ENCODE assay signal across 22 mouse cellular contexts in genomic region chr14:120539626-120540025, GRCm38 (mm10).
DNase-seq lines count a peak whose midpoint lies in the region; ATAC-seq and TF ChIP-seq lines count a peak whose summit lies in the region.
"Had no signal": no experiment of that assay in that cellular context is flagged by ENCODE, and none has a peak within 500 bp of the region (broad histone marks: within the 10 kb centered on the region; RNA-seq: fewer than 3 reads in every experiment).

No protein-coding gene starts in this region.

- no peaks in the 10 kb centered on the region for H3K27me3 ChIP-seq in embryonic facial prominence, embryonic 12.5 days
- H3K27me3 ChIP-seq in embryonic facial prominence, embryonic 10.5 days (replicated peaks; ENCODE audit: low read depth, poor library complexity, severe bottlenecking), result no peaks in the 10 kb centered on the region
- no peaks in the 10 kb centered on the region for H3K27me3 ChIP-seq in kidney, embryonic 16.5 days (ENCODE audit: insufficient read depth, low read length)
- no peaks in the 10 kb centered on the region for H3K27me3 ChIP-seq in midbrain, embryonic 14.5 days (ENCODE audit: control insufficient read depth, insufficient read depth, low read length)
- no peaks in the 10 kb centered on the region for H3K27me3 ChIP-seq in midbrain, embryonic 13.5 days
- no peaks in the 10 kb centered on the region for H3K27me3 ChIP-seq in thymus, adult 2 months (ENCODE audit: control insufficient read depth, insufficient read depth, low read length)
- H3K27me3 ChIP-seq: hindbrain, embryonic 15.5 days; limb, embryonic 13.5 days; neural tube, embryonic 12.5 days had no signal

- no peaks in the 10 kb centered on the region for H3K36me3 ChIP-seq in embryonic facial prominence, embryonic 12.5 days
- no peaks in the 10 kb centered on the region for H3K36me3 ChIP-seq in embryonic facial prominence, embryonic 10.5 days (replicated peaks)
- H3K36me3 ChIP-seq in kidney, embryonic 16.5 days (ENCODE audit: insufficient read depth, low read length), result no peaks in the 10 kb centered on the region
- H3K36me3 ChIP-seq in midbrain, embryonic 14.5 days (ENCODE audit: control insufficient read depth, insufficient read depth, low read length), result no peaks in the 10 kb centered on the region
- H3K36me3 ChIP-seq in midbrain, embryonic 13.5 days, result no peaks in the 10 kb centered on the region
- H3K36me3 ChIP-seq in thymus, adult 2 months (ENCODE audit: control insufficient read depth, insufficient read depth, low read length), result no peaks in the 10 kb centered on the region
- H3K36me3 ChIP-seq: forebrain, embryonic 10.5 days; hindbrain, embryonic 15.5 days; limb, embryonic 13.5 days; neural tube, embryonic 12.5 days had no signal

- H3K9me3 ChIP-seq in embryonic facial prominence, embryonic 12.5 days, result no peaks in the 10 kb centered on the region
- no peaks in the 10 kb centered on the region for H3K9me3 ChIP-seq in embryonic facial prominence, embryonic 10.5 days
- no peaks in the 10 kb centered on the region for H3K9me3 ChIP-seq in kidney, embryonic 16.5 days (ENCODE audit: low read length)
- H3K9me3 ChIP-seq in midbrain, embryonic 14.5 days (ENCODE audit: control insufficient read depth, low read length), result no peaks in the 10 kb centered on the region
- H3K9me3 ChIP-seq in midbrain, embryonic 13.5 days, result no peaks in the 10 kb centered on the region
- H3K9me3 ChIP-seq: forebrain, embryonic 10.5 days; hindbrain, embryonic 15.5 days; limb, embryonic 13.5 days; neural tube, embryonic 12.5 days had no signal

- no peak overlapping the region for H3K4me3 ChIP-seq in embryonic facial prominence, embryonic 12.5 days
- H3K4me3 ChIP-seq in embryonic facial prominence, embryonic 10.5 days, result no peak overlapping the region
- no peak overlapping the region for H3K4me3 ChIP-seq in kidney, embryonic 16.5 days (ENCODE audit: low read length)
- H3K4me3 ChIP-seq in midbrain, embryonic 14.5 days (replicated peaks; ENCODE audit: low read depth, low read length), result no peak overlapping the region
- no peak overlapping the region for H3K4me3 ChIP-seq in midbrain, embryonic 13.5 days (replicated peaks)
- no peak overlapping the region for H3K4me3 ChIP-seq in thymus, adult 2 months (ENCODE audit: control insufficient read depth, insufficient read depth, low read length)
- H3K4me3 ChIP-seq: forebrain, embryonic 10.5 days; hindbrain, embryonic 15.5 days; limb, embryonic 13.5 days; neural tube, embryonic 12.5 days had no signal

- H3K4me1 ChIP-seq in embryonic facial prominence, embryonic 12.5 days, result no peaks in the 10 kb centered on the region
- H3K4me1 ChIP-seq in embryonic facial prominence, embryonic 10.5 days, result peaks cover 4% of the 10 kb centered on the region
- no peaks in the 10 kb centered on the region; the same call in 1 of the 2 replicates for H3K4me1 ChIP-seq in kidney, embryonic 16.5 days (ENCODE audit: insufficient read depth, low read length)
- H3K4me1 ChIP-seq in midbrain, embryonic 14.5 days (ENCODE audit: control insufficient read depth, insufficient read depth, low read length), result no peaks in the 10 kb centered on the region
- no peaks in the 10 kb centered on the region for H3K4me1 ChIP-seq in midbrain, embryonic 13.5 days (replicated peaks)
- H3K4me1 ChIP-seq in thymus, adult 2 months (replicated peaks; ENCODE audit: control insufficient read depth, insufficient read depth, low read length), result peaks cover 2% of the 10 kb centered on the region; the same call in 1 of the 2 replicates
- H3K4me1 ChIP-seq: hindbrain, embryonic 15.5 days; limb, embryonic 13.5 days; neural tube, embryonic 12.5 days had no signal

- no peak overlapping the region for H3K9ac ChIP-seq in embryonic facial prominence, embryonic 12.5 days
- H3K9ac ChIP-seq in kidney, embryonic 16.5 days (replicated peaks; ENCODE audit: low read length), result no peak overlapping the region
- H3K9ac ChIP-seq in midbrain, embryonic 14.5 days (replicated peaks; ENCODE audit: low read length), result no peak overlapping the region
- no peak overlapping the region for H3K9ac ChIP-seq in midbrain, embryonic 13.5 days (replicated peaks)
- H3K9ac ChIP-seq: hindbrain, embryonic 15.5 days; limb, embryonic 13.5 days; neural tube, embryonic 12.5 days had no signal

- 68% methylated on average over 3 of the region's 3 CpGs for WGBS in embryonic facial prominence, embryonic 12.5 days
- 73% methylated on average over 3 of the region's 3 CpGs for WGBS in embryonic facial prominence, embryonic 10.5 days
- 41% methylated on average over 3 of the region's 3 CpGs for WGBS in kidney, embryonic 16.5 days
- 86% methylated on average over 3 of the region's 3 CpGs for WGBS in midbrain, embryonic 14.5 days
- 79% methylated on average over 3 of the region's 3 CpGs for WGBS in midbrain, embryonic 13.5 days
- WGBS in thymus, adult 2 months, result 95% methylated on average over 3 of the region's 3 CpGs

- no peak overlapping the region for H3K4me2 ChIP-seq in embryonic facial prominence, embryonic 12.5 days (replicated peaks)
- no peak overlapping the region for H3K4me2 ChIP-seq in kidney, embryonic 16.5 days (replicated peaks; ENCODE audit: low read depth, low read length)
- H3K4me2 ChIP-seq in midbrain, embryonic 14.5 days (ENCODE audit: low read length), result no peak overlapping the region
- H3K4me2 ChIP-seq in midbrain, embryonic 13.5 days (replicated peaks), result no peak overlapping the region
- H3K4me2 ChIP-seq: hindbrain, embryonic 15.5 days; limb, embryonic 13.5 days; neural tube, embryonic 12.5 days had no signal

- H3K27ac ChIP-seq in embryonic facial prominence, embryonic 12.5 days, result no peak overlapping the region
- no peak overlapping the region for H3K27ac ChIP-seq in embryonic facial prominence, embryonic 10.5 days (replicated peaks)
- no peak overlapping the region for H3K27ac ChIP-seq in kidney, embryonic 16.5 days (ENCODE audit: low read length)
- no peak overlapping the region for H3K27ac ChIP-seq in midbrain, embryonic 14.5 days (replicated peaks; ENCODE audit: low read depth, low read length)
- no peak overlapping the region for H3K27ac ChIP-seq in midbrain, embryonic 13.5 days
- no peak overlapping the region for H3K27ac ChIP-seq in thymus, adult 2 months (ENCODE audit: control insufficient read depth, insufficient read depth, low read length)
- H3K27ac ChIP-seq: forebrain, embryonic 10.5 days; hindbrain, embryonic 15.5 days; limb, embryonic 13.5 days; neural tube, embryonic 12.5 days had no signal

- 0 out of 2 replicates have a peak, but pooled peaks have one; percentile 41 for ATAC-seq in embryonic facial prominence, embryonic 12.5 days (ENCODE audit: insufficient number of reproducible peaks, insufficient read depth, low FRiP score, low TSS enrichment)
- peak; percentile 58; the same call in 1 of the 2 replicates for ATAC-seq in kidney, embryonic 16.5 days (ENCODE audit: low FRiP score, low TSS enrichment)
- peak; percentile 27; the same call in 1 of the 2 replicates for ATAC-seq in midbrain, embryonic 14.5 days (ENCODE audit: low FRiP score, low TSS enrichment)
- ATAC-seq in midbrain, embryonic 13.5 days, result no peak
- ATAC-seq in megakaryocyte, adult 5-6 weeks (ENCODE audit: poor library complexity, severe bottlenecking), result 0 out of 2 replicates have a peak, but pooled peaks have one; percentile 20
- ATAC-seq: forebrain, embryonic 16.5 days had no signal

- DNase-seq in embryonic facial prominence, embryonic 10.5 days (ENCODE audit: low spot score), result no peak
- no peak for DNase-seq in kidney, adult 9 months
- no peak for DNase-seq in midbrain, embryonic 14.5 days
- no peak for DNase-seq in thymus, adult 2 months
- DNase-seq: adrenal gland, postnatal 14 days; cerebellum, adult 8-10 months; gastrocnemius, postnatal 14 days; heart, adult 18-20 months; kidney, postnatal 10 days; lung, adult 18-20 months; lung, postnatal 10 days; right cerebral cortex, postnatal 14 days; thymus, postnatal 14 days had no signal

- TF ChIP-seq CTCF in thymus, adult 2 months (IDR thresholded peaks at IDR 0.05; ENCODE audit: borderline replicate concordance, control insufficient read depth, extremely low read depth, insufficient read depth, low read length, poor library complexity), result no peak

- TF ChIP-seq POLR2A in thymus, adult 2 months (IDR thresholded peaks at IDR 0.05; ENCODE audit: control insufficient read depth, extremely low read depth, insufficient read depth, low read length, poor library complexity), result no peak
